Mouse (Mus musculus) cortical plate, adult 2 months (tissue): Measurements from ENCODE around the gene Arnt2.

Source experiments
- CTCF ChIP-seq: fragments of 200-500 bp; IDR thresholded peaks from 2 replicates; pipeline ENCODE4 v1.5.1; 2011; ENCODE audit warnings: mild to moderate bottlenecking, control low read depth, low read length; ENCODE audit not compliant: insufficient read depth; ENCODE audit errors: extremely low read depth
- POLR2A ChIP-seq: fragments of 200-500 bp; IDR thresholded peaks from 2 replicates; pipeline ENCODE4 v1.6.1; 2011; ENCODE audit warnings: mild to moderate bottlenecking, low read length, control low read depth; ENCODE audit not compliant: insufficient read depth; ENCODE audit errors: extremely low read depth

DNA sequence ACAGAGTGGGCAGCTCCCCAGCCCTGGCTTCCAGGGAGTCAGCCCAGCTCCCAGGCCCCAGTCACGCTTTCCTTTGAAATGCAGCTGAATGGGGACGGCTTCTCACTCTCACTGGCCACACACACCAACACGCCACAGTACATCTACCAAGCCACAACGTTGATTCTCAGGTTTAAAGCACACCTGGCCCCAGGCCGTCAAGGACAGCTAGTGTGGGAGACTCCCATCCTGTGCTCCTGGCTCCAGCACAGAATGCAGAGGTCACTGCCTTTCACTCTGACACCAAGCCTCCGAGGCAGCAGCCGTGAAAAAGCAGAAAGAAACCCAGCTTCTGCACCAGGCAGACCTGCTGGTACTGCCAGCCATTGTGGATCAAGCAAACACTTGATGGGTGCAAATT lies 160.6 kb downstream of the Arnt2 start:
- TF ChIP-seq CTCF (no peak), POLR2A (no peak)
